Mouse (Mus musculus): Measurements from ENCODE around the gene 4930502E18Rik.
"Not testable (repeated sequence)": the region's sequence is repeated elsewhere in the genome, so short reads cannot be mapped to it uniquely, and the experiment has no call there.

The 4930502E18Rik gene

GRCm38 (mm10) chrX:53724596-53724995 is at the start of gene 4930502E18Rik:
4930502E18Rik (plus strand) TSS chrX:53724826.
- DNase-seq: no peak

DNA sequence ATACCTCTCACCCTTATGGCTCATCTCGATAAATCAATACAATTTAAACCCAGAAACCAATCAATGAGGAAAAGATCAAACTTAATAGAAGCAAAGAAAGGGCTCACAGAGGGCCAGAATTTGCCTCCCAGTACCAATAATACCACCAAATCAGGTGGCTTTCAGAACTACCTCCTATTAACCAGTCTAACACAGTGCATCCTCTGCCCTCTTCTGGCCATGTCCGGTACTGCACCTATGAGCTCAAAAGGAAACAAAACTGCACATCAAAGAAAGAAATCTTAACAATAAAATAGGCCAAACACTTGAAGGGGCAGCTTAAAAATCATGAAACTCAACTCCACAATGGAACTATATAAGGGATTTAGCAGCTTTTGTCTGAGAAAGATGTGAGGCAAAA is 47.7 kb upstream of the 4930502E18Rik start:
- peak; percentile 72 to 77 for DNase-seq

- DNase-seq: not testable (repeated sequence)
These were observed 42.0 kb upstream of the 4930502E18Rik start for GRCm38 (mm10) chrX:53682650-53683049.

DNA sequence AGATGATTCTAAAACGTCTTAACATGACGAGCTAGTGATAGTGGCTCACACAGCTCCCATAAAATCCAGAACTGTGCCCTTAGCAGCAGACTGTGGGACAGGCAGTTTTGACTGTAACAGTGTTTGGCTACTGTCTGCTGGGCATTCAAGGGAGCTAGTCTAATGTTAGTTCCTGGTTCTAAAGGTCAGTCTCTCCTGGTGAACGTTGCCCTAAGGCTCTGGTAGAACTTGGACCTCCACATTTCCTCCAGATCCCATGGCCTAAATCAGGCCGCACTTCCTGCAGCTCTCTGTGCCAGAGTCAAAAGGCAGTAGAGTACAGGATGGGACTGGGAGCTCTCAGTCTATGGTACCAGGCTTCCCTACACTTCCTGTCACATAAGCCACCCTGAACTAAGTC is 40.0 kb upstream of the 4930502E18Rik start:
- not testable (repeated sequence) for DNase-seq

DNA sequence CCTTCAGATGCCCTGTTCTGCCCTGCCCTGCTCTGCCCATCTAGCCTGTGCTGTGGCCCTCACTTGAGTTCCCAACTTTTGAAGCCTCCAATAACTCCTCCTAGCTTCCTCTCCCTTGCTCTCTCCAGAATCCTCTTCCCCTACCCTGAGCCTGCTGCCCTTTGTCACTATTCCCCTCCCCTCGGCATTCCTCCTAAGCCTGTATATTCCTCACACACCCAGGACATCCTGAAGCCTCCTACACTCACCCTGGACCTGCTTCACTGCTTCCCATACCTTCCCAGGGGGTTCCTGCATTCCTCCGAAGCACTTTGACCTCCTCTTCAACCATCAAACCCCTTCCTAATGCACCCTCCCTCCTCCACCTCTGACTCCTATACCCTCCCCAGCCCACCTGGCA is 32.6 kb upstream of the 4930502E18Rik start:
- DNase-seq: no peak

DNA sequence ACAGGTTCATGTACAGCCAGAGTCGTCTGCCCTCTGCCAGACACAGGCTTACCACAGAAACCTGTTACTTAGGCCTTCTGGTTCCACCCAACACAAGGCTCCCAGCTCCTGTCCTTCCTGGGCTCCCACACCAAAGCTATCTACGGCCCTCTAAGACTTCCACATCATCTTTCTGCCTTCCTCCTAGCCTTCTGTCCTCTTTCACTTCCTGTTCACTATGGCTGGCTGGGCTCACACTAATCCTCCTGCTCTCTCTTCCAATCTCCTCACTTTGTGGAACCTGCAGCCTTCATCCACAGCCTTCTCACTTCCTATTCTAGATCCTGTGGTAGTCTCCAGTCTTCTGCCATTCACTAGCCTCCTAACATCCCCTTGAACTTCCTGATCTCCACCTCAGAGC is 31.5 kb upstream of the 4930502E18Rik start:
- no peak for DNase-seq

GRCm38 (mm10) chrX:53694008-53694777 is 30.4 kb upstream of the 4930502E18Rik start:
- DNase-seq: no peak

- no peak for DNase-seq
These were observed 25.4 kb upstream of the 4930502E18Rik start for GRCm38 (mm10) chrX:53699225-53699624.

DNA sequence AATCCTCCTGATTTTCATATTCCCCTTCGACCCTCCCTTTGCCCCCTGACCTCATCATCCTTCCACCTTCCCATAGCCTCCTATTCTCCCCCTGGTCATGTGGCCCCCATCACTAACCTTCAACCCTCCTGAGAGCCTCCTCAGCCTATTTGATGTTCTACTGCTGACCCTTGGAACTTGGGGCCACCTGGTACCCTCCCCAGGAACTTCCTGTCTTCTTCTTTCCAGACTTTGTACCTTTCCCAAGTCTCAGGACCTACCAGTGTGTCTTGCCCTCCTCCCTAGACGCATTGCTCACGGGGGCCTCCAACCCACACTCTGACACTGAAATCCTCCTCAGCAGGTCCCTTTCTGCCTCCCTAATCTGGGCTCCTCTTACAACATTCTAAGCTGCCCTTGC is 22.0 kb upstream of the 4930502E18Rik start:
- no peak for DNase-seq

- DNase-seq: no peak
These were observed 8.7 kb upstream of the 4930502E18Rik start for GRCm38 (mm10) chrX:53715942-53716322.

- DNase-seq: peak; percentile 59 to 67
These were observed 8.1 kb upstream of the 4930502E18Rik start for GRCm38 (mm10) chrX:53716323-53717182.

GRCm38 (mm10) chrX:53728967-53729366 is 4.3 kb downstream of the 4930502E18Rik start:
- DNase-seq: no peak

DNA sequence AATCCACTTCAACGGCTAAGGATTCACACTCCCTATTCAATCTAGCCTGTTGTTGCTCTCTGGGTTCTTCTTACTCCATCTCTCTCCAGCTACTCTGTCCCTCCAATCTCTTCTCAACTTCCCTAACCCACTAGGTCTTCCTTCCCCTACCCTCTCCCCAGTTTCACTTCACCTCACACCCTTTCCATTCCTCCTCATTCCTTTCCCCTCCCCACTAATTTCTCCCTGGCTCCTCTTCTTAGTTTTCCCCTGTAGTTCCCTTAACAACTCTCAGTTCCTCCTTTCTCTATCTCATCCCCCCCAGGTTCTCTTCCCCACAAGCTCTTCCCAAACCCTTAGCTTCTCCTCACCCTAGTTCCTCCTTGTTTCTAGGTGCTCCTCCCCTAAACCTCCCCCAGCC is 28.2 kb downstream of the 4930502E18Rik start:
- DNase-seq: no peak

DNA sequence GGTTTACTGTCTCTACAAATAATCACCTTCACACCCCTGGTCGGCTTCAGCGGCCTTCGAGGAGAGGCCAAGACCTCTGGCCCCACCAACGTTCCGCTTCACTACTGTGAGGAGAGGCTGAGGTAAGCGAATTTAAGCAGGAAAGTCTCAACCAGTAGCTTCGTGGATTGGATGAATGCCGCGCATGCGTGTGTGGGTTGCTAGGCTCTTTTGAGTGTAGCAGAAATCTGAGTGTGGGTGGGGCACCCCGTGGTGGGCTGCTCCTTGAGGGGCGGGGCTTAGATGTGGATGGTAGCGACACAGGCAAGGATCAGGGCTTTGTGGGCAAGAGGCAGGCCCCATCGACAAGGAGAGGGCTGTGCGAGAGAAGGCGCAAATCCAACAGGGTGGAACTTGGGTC is 33.1 kb downstream of the 4930502E18Rik start, which contains the start of gene 1700013H16Rik:
Gene 1700013H16Rik (minus strand): TSS at position 96 of the 400 bp plus-strand sequence.
- DNase-seq: no peak

DNA sequence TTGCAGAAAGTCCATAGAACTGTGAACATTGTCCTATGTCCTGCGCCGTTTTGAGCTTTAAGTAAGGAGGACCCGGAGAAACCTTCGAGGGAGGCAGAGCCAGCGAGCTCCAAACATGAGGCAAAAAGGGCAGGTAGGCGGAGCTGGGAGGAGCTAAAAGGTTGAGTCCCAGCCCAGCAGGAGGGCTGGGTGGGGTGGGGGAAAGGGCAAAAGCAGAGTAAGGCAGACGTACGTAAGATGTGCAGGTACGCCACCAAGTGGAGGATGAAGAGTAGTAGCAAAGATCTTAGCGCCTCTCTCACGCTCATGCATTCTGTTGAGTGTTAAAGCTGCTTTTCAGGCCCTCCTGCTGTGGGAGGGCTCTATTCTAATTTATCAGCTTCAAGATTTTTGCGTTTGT is 51.6 kb downstream of the 4930502E18Rik start, which contains the start of gene Zfp36l3:
Gene Zfp36l3 (minus strand): TSS at position 119 of the 400 bp plus-strand sequence.
- no peak for DNase-seq

Measured in cerebellum, adult 18-20 months (tissue).